Mouse (Mus musculus): ENCODE data around the gene Sik3.

DNA sequence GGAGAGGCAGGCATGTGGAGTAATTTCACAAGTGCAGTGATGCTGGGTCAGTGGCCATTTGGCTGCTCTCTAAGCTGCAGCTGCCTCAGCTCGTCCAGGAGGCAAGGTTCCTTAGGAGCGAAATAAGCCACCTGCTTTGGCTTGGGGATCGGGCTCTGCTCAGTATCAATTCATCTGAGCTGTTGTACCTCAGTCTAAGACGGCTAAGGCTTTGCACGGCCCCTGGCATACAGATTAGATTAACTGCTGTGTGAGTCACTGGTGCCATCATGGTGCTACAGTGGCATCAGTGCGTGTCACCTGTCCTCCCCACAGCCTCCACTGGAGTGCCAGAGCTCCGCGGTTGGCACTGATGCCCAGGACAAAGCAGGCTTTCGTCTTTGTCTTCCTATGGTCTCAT is 166.0 kb downstream of the Sik3 start:
- no peak for TF ChIP-seq MYOG (IDR thresholded peaks at IDR 0.05; ENCODE audit: control insufficient read depth, extremely low read depth, insufficient read length)
- TF ChIP-seq CEBPB (IDR thresholded peaks at IDR 0.05; ENCODE audit: low read depth) = no peak
- no peak for TF ChIP-seq CTCF (IDR thresholded peaks at IDR 0.05; ENCODE audit: control insufficient read depth, insufficient read depth, insufficient read length)
